ENCODE assay signal across 8 mouse cellular contexts in the genomic region with DNA sequence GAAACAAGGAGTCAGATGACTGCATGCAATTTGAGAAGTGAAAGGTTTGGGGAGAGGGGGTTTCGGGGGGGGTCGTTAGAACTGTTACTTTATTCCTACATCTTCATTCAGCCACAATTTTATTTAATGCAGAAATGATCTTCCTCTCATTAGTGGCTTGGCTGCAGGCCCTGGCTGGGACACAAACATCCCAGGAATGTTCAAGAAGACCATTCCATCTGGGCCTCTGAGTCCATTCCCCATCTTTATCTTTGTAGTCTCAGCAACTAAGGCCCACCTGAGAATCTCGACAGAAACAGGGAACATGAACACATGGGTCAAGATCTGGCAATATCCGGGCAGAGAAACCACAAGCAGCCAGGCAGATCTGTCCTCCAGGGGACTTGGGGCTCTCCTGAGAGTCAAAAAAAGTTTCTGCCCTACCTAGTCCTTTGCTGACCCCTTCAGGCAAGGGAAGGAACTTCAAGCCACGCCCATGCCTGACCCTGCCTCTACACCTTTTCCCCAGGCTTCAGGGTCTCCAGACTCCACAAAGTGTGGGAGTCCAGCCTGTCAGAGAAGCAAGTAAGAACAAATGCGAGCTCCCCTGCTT. TPM values are rescaled to one million over a fixed set of nuclear protein-coding genes. Genes with fewer than 3 reads are reported as not detected.
DNase-seq lines count a peak whose midpoint lies in the region; ATAC-seq and TF ChIP-seq lines count a peak whose summit lies in the region.
"Had no signal": no experiment of that assay in that cellular context is flagged by ENCODE, and none has a peak within 500 bp of the region (broad histone marks: within the 10 kb centered on the region; RNA-seq: fewer than 3 reads in every experiment).

No protein-coding gene starts in this region.

- no peak overlapping the region for H3K27ac ChIP-seq in CH12.LX (ENCODE audit: insufficient read depth, low read depth)
- no peak overlapping the region for H3K27ac ChIP-seq in kidney, postnatal 0 days
- no peak overlapping the region for H3K27ac ChIP-seq in lung, embryonic 14.5 days (ENCODE audit: low read depth)
- H3K27ac ChIP-seq: stomach, embryonic 15.5 days had no signal

- H3K9me3 ChIP-seq in CH12.LX (replicated peaks; ENCODE audit: low read length) = no peaks in the 10 kb centered on the region
- H3K9me3 ChIP-seq in kidney, postnatal 0 days (replicated peaks; ENCODE audit: low read length) = no peaks in the 10 kb centered on the region
- H3K9me3 ChIP-seq in lung, embryonic 14.5 days (ENCODE audit: low read depth, low read length) = no peaks in the 10 kb centered on the region
- H3K9me3 ChIP-seq: stomach, embryonic 15.5 days had no signal

- peaks cover 0 to 5% of the 10 kb centered on the region in 2 experiments; a peak in 2 of 4 replicates for H3K4me1 ChIP-seq in CH12.LX (ENCODE audit: control insufficient read depth in 1 of 2, insufficient read depth in 2 of 2)
- no peaks in the 10 kb centered on the region for H3K4me1 ChIP-seq in kidney, postnatal 0 days (replicated peaks; ENCODE audit: insufficient read depth, low read length)
- no peaks in the 10 kb centered on the region for H3K4me1 ChIP-seq in lung, embryonic 14.5 days (ENCODE audit: insufficient read depth)
- H3K4me1 ChIP-seq: stomach, embryonic 15.5 days had no signal

- peak; percentile 98 for TF ChIP-seq CTCF in CH12.LX (conservative IDR thresholded peaks at IDR 0.05 in 1 of 2, IDR thresholded peaks at IDR 0.05 in 1 of 2; ENCODE audit: low read depth in 2 of 2, low read length in 2 of 2)
- TF ChIP-seq CTCF in kidney, postnatal 0 days (IDR thresholded peaks at IDR 0.05; ENCODE audit: low read depth) = peak; percentile 83
- TF ChIP-seq CTCF in lung, embryonic 14.5 days (IDR thresholded peaks at IDR 0.05; ENCODE audit: low read depth) = peak; percentile 87

- peak; percentile 39; the same call in 1 of the 2 replicates for ATAC-seq in erythroid progenitor cell, adult 5-6 weeks (replicated peaks; ENCODE audit: low FRiP score, poor library complexity, severe bottlenecking)
- ATAC-seq in kidney, postnatal 0 days (replicated peaks; ENCODE audit: low FRiP score, low read depth) = no peak
- ATAC-seq in lung, embryonic 14.5 days (ENCODE audit: insufficient read depth) = peak; percentile 17; the same call in 1 of the 2 replicates

- no peak overlapping the region for H3K4me3 ChIP-seq in CH12.LX (replicated peaks in 1 of 3; ENCODE audit: low read depth in 2 of 3, low read length in 2 of 3, poor library complexity in 1 of 3)
- H3K4me3 ChIP-seq in kidney, postnatal 0 days (replicated peaks; ENCODE audit: low read depth, low read length) = no peak overlapping the region
- H3K4me3 ChIP-seq in lung, embryonic 14.5 days (ENCODE audit: low read depth, low read length) = no peak overlapping the region
- H3K4me3 ChIP-seq: stomach, embryonic 15.5 days had no signal

- TF ChIP-seq RAD21 in CH12.LX (IDR thresholded peaks at IDR 0.05; ENCODE audit: low read depth, low read length) = peak; percentile 99

- no peak for TF ChIP-seq EP300 in CH12.LX (IDR thresholded peaks at IDR 0.05; ENCODE audit: low read length)

- H3K27me3 ChIP-seq in CH12.LX (replicated peaks) = peaks cover 6% of the 10 kb centered on the region
- H3K27me3 ChIP-seq in kidney, postnatal 0 days (ENCODE audit: insufficient read depth, low read length) = no peaks in the 10 kb centered on the region
- no peaks in the 10 kb centered on the region for H3K27me3 ChIP-seq in lung, embryonic 14.5 days (ENCODE audit: insufficient read depth, low read length)
- H3K27me3 ChIP-seq: stomach, embryonic 15.5 days had no signal

- no peak overlapping the region for H3K4me2 ChIP-seq in CH12.LX (ENCODE audit: insufficient read depth, low read depth, poor library complexity, severe bottlenecking)
- no peak overlapping the region for H3K4me2 ChIP-seq in kidney, postnatal 0 days (ENCODE audit: low read length)
- no peak overlapping the region for H3K4me2 ChIP-seq in lung, embryonic 14.5 days
- H3K4me2 ChIP-seq: stomach, embryonic 15.5 days had no signal

- WGBS in kidney, postnatal 0 days = 19% methylated on average over 6 of the region's 6 CpGs
- 23% methylated on average over 6 of the region's 6 CpGs for WGBS in lung, embryonic 14.5 days

- in situ Hi-C loops in CH12.LX (cut with MboI; ENCODE audit: low pct_ligation_motif_present, low pct_unique_long_range_greater_than_20kb, low sequenced_read_pairs) = loop anchor here (5.0 kb wide), 1 partner anchor 316 kb away; no protein-coding TSS in a partner anchor

- H3K9ac ChIP-seq in CH12.LX (ENCODE audit: insufficient read depth, low read depth) = no peak overlapping the region
- no peak overlapping the region for H3K9ac ChIP-seq in kidney, postnatal 0 days (ENCODE audit: low read depth, low read length)
- H3K9ac ChIP-seq in lung, embryonic 14.5 days = no peak overlapping the region
- H3K9ac ChIP-seq: stomach, embryonic 15.5 days had no signal

- no peak for TF ChIP-seq POLR2A in CH12.LX (IDR thresholded peaks at IDR 0.05; ENCODE audit: low read depth, low read length)

- dilution Hi-C loops in CH12.LX (cut with MboI; ENCODE audit: extremely low pct_ligation_motif_present, extremely low pct_unique_long_range_greater_than_20kb, low sequenced_read_pairs) = no loop called here

- H3K36me3 ChIP-seq in CH12.LX (replicated peaks in 1 of 2; ENCODE audit: control insufficient read depth in 1 of 2, insufficient read depth in 1 of 2, low read length in 1 of 2) = no peaks in the 10 kb centered on the region
- H3K36me3 ChIP-seq in kidney, postnatal 0 days (ENCODE audit: insufficient read depth, low read length) = no peaks in the 10 kb centered on the region
- H3K36me3 ChIP-seq in lung, embryonic 14.5 days (ENCODE audit: insufficient read depth) = no peaks in the 10 kb centered on the region
- H3K36me3 ChIP-seq: stomach, embryonic 15.5 days had no signal

- H3K79me2 ChIP-seq in CH12.LX (replicated peaks; ENCODE audit: control insufficient read depth, extremely low read depth, insufficient read depth, poor library complexity, severe bottlenecking) = no peaks in the 10 kb centered on the region

- DNase-seq in 416B (ENCODE audit: low read depth) = peak; percentile 87
- peak; percentile 71 for DNase-seq in CH12.LX (ENCODE audit: extremely low read depth)
- peak; percentile 2 for DNase-seq in c-Kit-negative CD71-positive TER-119-positive erythroid progenitor cells, embryonic 14.5 days (ENCODE audit: low read depth, low spot score)
- peak; percentile 79 for DNase-seq in kidney, postnatal 0 days (ENCODE audit: low spot score)
- peak; percentile 63 for DNase-seq in lung, embryonic 14.5 days
- peak; percentile 35 for DNase-seq in skeletal muscle tissue, adult 2 months (ENCODE audit: low read depth, low spot score)

TF ChIP-seq in CH12.LX, 34 proteins besides CTCF, POLR2A, EP300 and RAD21:
- TF ChIP-seq USF2 (conservative IDR thresholded peaks at IDR 0.05; ENCODE audit: low read depth, low read length) (no peak), SMC3 (IDR thresholded peaks at IDR 0.05; ENCODE audit: low read depth, low read length) (peak; percentile 92), ZNF384 (IDR thresholded peaks at IDR 0.05; ENCODE audit: low read depth, low read length) (peak; percentile 81), ZC3H11A (IDR thresholded peaks at IDR 0.05; ENCODE audit: low read depth, low read length) (peak; percentile 73)

RNA-seq across cellular contexts. Expression of a gene that starts 40.3 kb away (rescaled TPM):
- total RNA-seq in CH12.LX (2012; rRNA removed) = 37.3 and 40.3 TPM in 2 replicates
- 24.7 and 27.9 TPM in 2 replicates for total RNA-seq in CH12.LX (2014; rRNA removed)
- 60.2 and 77.6 TPM in 2 replicates for polyA plus RNA-seq in CH12.LX (2012; ENCODE audit: insufficient read length, low read depth)
- total RNA-seq in erythroid progenitor cell, adult 5-6 weeks (2015; ENCODE audit: low replicate concordance) = 15.5 and 26.4 TPM in 2 replicates
- total RNA-seq in erythroid progenitor cell, adult 5-6 weeks (2017; ENCODE audit: low replicate concordance) = 21.8 and 34.7 TPM in 2 replicates
- 130 and 144 TPM in 2 replicates for polyA plus RNA-seq in kidney, postnatal 0 days (2015; fragmentation: Nextera tagmentation; extraction: Ambion mirVana)
- polyA plus RNA-seq in lung, embryonic 14.5 days (2014; fragmentation: Nextera tagmentation; extraction: Ambion mirVana) = 66.6 and 68.6 TPM in 2 replicates

RNA-seq across cellular contexts. Expression of a gene that starts 52.2 kb away (rescaled TPM):
- total RNA-seq in CH12.LX (2012; rRNA removed) (1.3 and 2.3 TPM in 2 replicates), CH12.LX (2014; rRNA removed) (1.00 and 1.9 TPM in 2 replicates)
- polyA plus RNA-seq in CH12.LX (2012; ENCODE audit: insufficient read length, low read depth) = 5.2 and 6.0 TPM in 2 replicates
- 0.42 TPM in 1 of 2 replicates, not detected in the other for total RNA-seq in erythroid progenitor cell, adult 5-6 weeks (2015; ENCODE audit: low replicate concordance)
- 0.13 TPM in 1 of 2 replicates, not detected in the other for total RNA-seq in erythroid progenitor cell, adult 5-6 weeks (2017; ENCODE audit: low replicate concordance)
- polyA plus RNA-seq in kidney, postnatal 0 days (2015; fragmentation: Nextera tagmentation; extraction: Ambion mirVana) = 0.96 and 0.98 TPM in 2 replicates
- polyA plus RNA-seq in lung, embryonic 14.5 days (2014; fragmentation: Nextera tagmentation; extraction: Ambion mirVana) = 2.8 and 3.1 TPM in 2 replicates

Comparison
In these comparisons a context has a peak if more than half of its experiments do, and no peak if none do; other contexts are left out.
1. DNase-seq: peak in every context shown above with its lines; median percentile 87 in 416B; 79 in kidney, postnatal 0 days; 71 in CH12.LX; 63 in lung, embryonic 14.5 days; 35 in skeletal muscle tissue, adult 2 months; 2 in c-Kit-negative CD71-positive TER-119-positive erythroid progenitor cells, embryonic 14.5 days.